Mouse (Mus musculus) CH12.LX (cell line): ENCODE measurements around the gene 4921504E06Rik. TPM values are rescaled to one million over a fixed set of nuclear protein-coding genes. Genes with fewer than 3 reads are reported as not detected.

Source experiments
- DNase-seq: peaks from one replicate; pipeline ENCODE4 v3.0.0-alpha.2; 2013; ENCODE audit errors: extremely low read depth
- H3K27ac ChIP-seq: 2 replicates; pipeline ENCODE4 v1.5.1; 2012; ENCODE audit warnings: low read depth, mild to moderate bottlenecking, control low read depth, moderate library complexity; ENCODE audit not compliant: insufficient read depth
- H3K27me3 ChIP-seq: replicated peaks from 2 replicates; pipeline ENCODE3; 2012; ENCODE audit warnings: inconsistent platforms
- H3K36me3 ChIP-seq, 2 experiments: replicated peaks in 1 of 2; 2 replicates each; pipeline versions ENCODE3 to v1.6.1; 2012; ENCODE audit warnings: inconsistent platforms in 1 of 2, low read length in 1 of 2, mild to moderate bottlenecking in 1 of 2, mixed read lengths in 1 of 2, moderate library complexity in 1 of 2; ENCODE audit not compliant: control insufficient read depth in 1 of 2, insufficient read depth in 1 of 2
- H3K4me1 ChIP-seq, 2 experiments: 2 replicates each; pipeline ENCODE4 v1.6.1; 2012; ENCODE audit warnings: inconsistent platforms in 1 of 2, moderate library complexity in 1 of 2; ENCODE audit not compliant: insufficient read depth in 2 of 2, control insufficient read depth in 1 of 2
- H3K4me2 ChIP-seq: 2 replicates; pipeline ENCODE4 v1.6.1; 2012; ENCODE audit warnings: low read depth, mild to moderate bottlenecking, control low read depth; ENCODE audit not compliant: poor library complexity, insufficient read depth, severe bottlenecking
- H3K4me3 ChIP-seq, 3 experiments: fragments of 150-350 bp in 1 of 3; sonication (generic) in 1 of 3; replicated peaks in 1 of 3; 2 replicates each; pipeline versions ENCODE3 to v1.5.1; 2011 to 2012; ENCODE audit warnings: low read depth in 2 of 3, low read length in 2 of 3, mild to moderate bottlenecking in 2 of 3, moderate library complexity in 2 of 3, control low read depth in 1 of 3, improper control_type of control experiment in 1 of 3, inconsistent platforms in 1 of 3, mixed read lengths in 1 of 3; ENCODE audit not compliant: poor library complexity in 1 of 3
- H3K79me2 ChIP-seq: replicated peaks from 2 replicates; pipeline ENCODE4 v1.6.1; 2012; ENCODE audit warnings: mild to moderate bottlenecking, moderate library complexity; ENCODE audit not compliant: control insufficient read depth, poor library complexity, insufficient read depth, severe bottlenecking; ENCODE audit errors: extremely low read depth
- H3K9ac ChIP-seq: 2 replicates; pipeline ENCODE4 v1.6.1; 2012; ENCODE audit warnings: low read depth, mild to moderate bottlenecking, control low read depth, moderate library complexity; ENCODE audit not compliant: insufficient read depth
- H3K9me3 ChIP-seq: replicated peaks from 2 replicates; pipeline ENCODE3; 2012; ENCODE audit warnings: low read length, inconsistent platforms, mixed read lengths
- CHD2 ChIP-seq: IDR thresholded peaks from 2 replicates; pipeline ENCODE4 v1.6.1; 2011; ENCODE audit warnings: low read length, improper control_type of control experiment
- CTCF ChIP-seq, 2 experiments: IDR thresholded peaks in 1 of 2; conservative IDR thresholded peaks in 1 of 2; 2 replicates each; pipeline ENCODE4 v1.5.1; 2011 to 2012; ENCODE audit warnings: low read depth in 2 of 2, low read length in 2 of 2, improper control_type of control experiment in 1 of 2, inconsistent platforms in 1 of 2, mild to moderate bottlenecking in 1 of 2, moderate library complexity in 1 of 2
- E2F4 ChIP-seq: IDR thresholded peaks from 2 replicates; pipeline ENCODE4 v1.6.1; 2011; ENCODE audit warnings: low read depth, low read length, improper control_type of control experiment; ENCODE audit not compliant: insufficient replicate concordance
- ETS1 ChIP-seq: conservative IDR thresholded peaks from 2 replicates; pipeline ENCODE4 v1.6.1; 2012; ENCODE audit warnings: low read depth, mild to moderate bottlenecking, inconsistent platforms, low read length, improper control_type of control experiment, moderate library complexity
- GABPA ChIP-seq: IDR thresholded peaks from 2 replicates; pipeline ENCODE4 v1.6.1; 2012; ENCODE audit warnings: low read depth, low read length, improper control_type of control experiment, inconsistent platforms; ENCODE audit not compliant: insufficient replicate concordance
- HCFC1 ChIP-seq: IDR thresholded peaks from 2 replicates; pipeline ENCODE4 v1.6.1; 2012; ENCODE audit warnings: low read depth, mild to moderate bottlenecking, inconsistent platforms, low read length, improper control_type of control experiment
- IRF4 ChIP-seq: IDR thresholded peaks from 2 replicates; pipeline ENCODE4 v1.6.1; 2014; ENCODE audit warnings: low read depth, mild to moderate bottlenecking, inconsistent platforms, low read length, improper control_type of control experiment
- MAFK ChIP-seq: IDR thresholded peaks from 2 replicates; pipeline ENCODE4 v1.6.1; 2011; ENCODE audit warnings: low read length, improper control_type of control experiment; ENCODE audit not compliant: insufficient replicate concordance
- MAZ ChIP-seq: IDR thresholded peaks from 2 replicates; pipeline ENCODE4 v1.6.1; 2012; ENCODE audit warnings: low read depth, mild to moderate bottlenecking, inconsistent platforms, low read length, improper control_type of control experiment, moderate library complexity
- MEF2A ChIP-seq: IDR thresholded peaks from 2 replicates; pipeline ENCODE4 v1.6.1; 2014; ENCODE audit warnings: low read depth, mild to moderate bottlenecking, inconsistent platforms, low read length, improper control_type of control experiment, borderline replicate concordance
- MXI1 ChIP-seq: IDR thresholded peaks from 2 replicates; pipeline ENCODE4 v1.6.1; 2011; ENCODE audit warnings: mild to moderate bottlenecking, low read depth, low read length, improper control_type of control experiment
- RAD21 ChIP-seq: IDR thresholded peaks from 2 replicates; pipeline ENCODE4 v1.6.1; 2011; ENCODE audit warnings: low read depth, mild to moderate bottlenecking, low read length, improper control_type of control experiment, moderate library complexity
- SMC3 ChIP-seq: IDR thresholded peaks from 2 replicates; pipeline ENCODE4 v1.6.1; 2011; ENCODE audit warnings: low read depth, low read length, improper control_type of control experiment
- ZKSCAN1 ChIP-seq: IDR thresholded peaks from 2 replicates; pipeline ENCODE4 v1.6.1; 2012; ENCODE audit warnings: low read depth, inconsistent platforms, low read length, improper control_type of control experiment, borderline replicate concordance
- ZMIZ1 ChIP-seq: IDR thresholded peaks from 2 replicates; pipeline ENCODE4 v1.6.1; 2012; ENCODE audit warnings: low read depth, mild to moderate bottlenecking, inconsistent platforms, low read length, improper control_type of control experiment
- ZNF384 ChIP-seq: IDR thresholded peaks from 2 replicates; pipeline ENCODE4 v1.6.1; 2012; ENCODE audit warnings: low read depth, low read length, improper control_type of control experiment, inconsistent platforms
- dilution Hi-C: fragments of 300-500 bp; cut with MboI; formaldehyde crosslinking; loops from 2 replicates; pipeline ENCODE4 v1.14.3; 2020; ENCODE audit warnings: low sequenced_read_pairs; ENCODE audit not compliant: extremely low pct_unique_long_range_greater_than_20kb, extremely low pct_ligation_motif_present
- in situ Hi-C: fragments of 300-500 bp; cut with MboI; formaldehyde crosslinking; loops from 3 replicates; pipeline ENCODE4 v1.14.3; 2019; ENCODE audit warnings: low sequenced_read_pairs, low pct_ligation_motif_present, low pct_unique_long_range_greater_than_20kb, mixed read lengths
- polyA plus RNA-seq: library from polyadenylated mRNA; unstranded; fragments of >175 nt; gene quantifications from 2 replicates; pipeline ENCODE4 v1.2.1, GENCODE M21; 2012; ENCODE audit warnings: low read depth; ENCODE audit not compliant: insufficient read length
- total RNA-seq, 2 experiments: library from RNA; depleted of rRNA; stranded (reverse); fragments of 300-350 nt in 1 of 2; fragments of >200 nt in 1 of 2; gene quantifications; 2 replicates each; pipeline ENCODE4 v1.2.3; 2012 to 2014

4921504E06Rik gene
- total and polyA plus RNA-seq, 3 experiments, result not detected

DNA sequence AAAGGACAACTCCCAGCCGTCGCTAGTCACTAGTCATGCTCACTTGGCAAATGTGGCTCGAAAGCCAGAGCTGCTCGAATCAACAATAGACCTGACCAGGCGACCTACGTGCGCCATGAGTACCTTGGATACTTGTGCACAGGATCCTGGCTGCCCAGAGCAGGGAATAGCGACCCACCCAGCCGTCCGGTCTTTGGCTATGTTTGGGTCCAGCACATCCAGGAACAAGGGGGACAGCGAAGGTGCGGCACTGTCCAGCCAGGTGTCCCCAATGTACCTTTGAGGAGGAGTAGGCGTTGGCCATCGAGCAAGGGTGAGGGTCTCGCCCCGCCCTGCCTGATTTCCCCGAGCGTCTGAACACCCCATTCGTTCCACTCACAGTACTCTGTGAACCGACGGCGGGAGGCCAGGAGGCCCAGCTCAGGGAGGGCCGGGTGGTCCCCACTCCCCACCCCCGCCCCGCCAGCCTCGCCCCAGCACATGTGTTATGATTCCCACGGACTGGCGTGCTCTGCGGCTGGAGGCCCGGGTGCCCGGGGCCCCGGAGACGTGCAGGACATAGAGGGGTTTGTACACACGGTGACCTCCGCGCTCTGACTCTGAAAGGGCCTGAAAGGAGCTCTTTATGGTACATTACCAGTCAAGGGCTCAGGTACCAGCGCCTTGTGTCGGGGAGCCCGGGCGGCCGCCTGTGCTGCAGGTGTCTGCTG, 121.9 kb downstream of the 4921504E06Rik start:
- Histone ChIP-seq H3K27ac (no peak overlapping the region), H3K79me2 (no peaks in the 10 kb centered on the region), H3K4me1 (no peaks in the 10 kb centered on the region), H3K27me3 (peaks cover 1% of the 10 kb centered on the region), H3K9me3 (no peaks in the 10 kb centered on the region), H3K4me3 (no peak overlapping the region), H3K36me3 (no peaks in the 10 kb centered on the region), H3K9ac (no peak overlapping the region), H3K4me2 (no peak overlapping the region)
- DNase-seq, result no peak
- in situ Hi-C loops (no loop called here), dilution Hi-C loops (no loop called here)
- TF ChIP-seq IRF4 (no peak), CHD2 (no peak), MEF2A (no peak), MXI1 (no peak), RAD21 (no peak), MAFK (no peak), ZMIZ1 (no peak), MAZ (no peak), GABPA (no peak), ETS1 (no peak), E2F4 (no peak), HCFC1 (no peak), ZNF384 (no peak)

DNA sequence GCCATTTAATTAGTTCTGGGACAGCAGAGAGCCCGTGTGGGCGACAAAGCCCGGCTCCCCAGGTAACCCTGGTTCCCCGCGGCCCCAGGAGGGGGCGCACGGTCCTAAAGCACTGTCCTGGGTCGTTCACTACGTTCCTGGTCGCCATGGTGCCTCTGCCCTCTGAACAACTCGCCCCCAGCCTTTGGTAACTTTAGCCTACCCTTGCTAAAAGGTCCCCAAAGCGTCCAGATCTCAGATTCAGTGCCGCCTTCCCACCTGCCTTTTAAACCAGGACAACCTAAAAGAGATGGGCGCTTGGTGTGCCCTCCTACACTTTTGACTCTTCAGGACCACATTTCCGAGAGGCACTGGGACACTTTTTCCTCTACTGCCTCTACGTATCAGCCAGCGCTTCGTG, 122.5 kb downstream of the 4921504E06Rik start:
- peak; percentile 17 for TF ChIP-seq RAD21
- TF ChIP-seq CTCF (conservative IDR thresholded peaks at IDR 0.05 in 1 of 2, IDR thresholded peaks at IDR 0.05 in 1 of 2; ENCODE audit: low read depth in 2 of 2, low read length in 2 of 2), result peak in 1 of 2 experiments; percentile 46; a peak in 2 of 4 replicates
- no peak for TF ChIP-seq ETS1
- peak; percentile 32 for TF ChIP-seq SMC3
- TF ChIP-seq ZKSCAN1, result no peak
- TF ChIP-seq MXI1, result no peak
- TF ChIP-seq, all 38 proteins: peak for 3
- H3K4me2 ChIP-seq, result no peak overlapping the region
- dilution Hi-C loops, result no loop called here
- in situ Hi-C loops, result no loop called here
- DNase-seq, result no peak
- no peaks in the 10 kb centered on the region for H3K4me1 ChIP-seq
- H3K36me3 ChIP-seq, result no peaks in the 10 kb centered on the region
- no peaks in the 10 kb centered on the region for H3K79me2 ChIP-seq
- H3K9me3 ChIP-seq, result no peaks in the 10 kb centered on the region
- peaks cover 1% of the 10 kb centered on the region for H3K27me3 ChIP-seq
- no peak overlapping the region for H3K4me3 ChIP-seq
- H3K27ac ChIP-seq, result no peak overlapping the region
- H3K9ac ChIP-seq, result no peak overlapping the region
